Mouse (Mus musculus) thymus, adult 2 months (tissue): ENCODE data around the gene Cdk18. TPM values are rescaled to one million over a fixed set of nuclear protein-coding genes. Genes with fewer than 3 reads are reported as not detected.

Experiments
- DNase-seq: peaks from one replicate; pipeline ENCODE4 v3.0.0; 2021
- H3K27ac ChIP-seq: fragments of 200-500 bp; 2 replicates; pipeline ENCODE4 v1.5.1; 2012; ENCODE audit warnings: low read length, control low read depth; ENCODE audit not compliant: control insufficient read depth, insufficient read depth
- H3K27me3 ChIP-seq: fragments of 200-500 bp; 2 replicates; pipeline ENCODE4 v1.6.1; 2012; ENCODE audit warnings: mild to moderate bottlenecking, low read length, moderate library complexity, mixed read lengths; ENCODE audit not compliant: control insufficient read depth, insufficient read depth
- H3K36me3 ChIP-seq: fragments of 200-500 bp; 2 replicates; pipeline ENCODE4 v1.6.1; 2012; ENCODE audit warnings: mild to moderate bottlenecking, low read length, moderate library complexity; ENCODE audit not compliant: control insufficient read depth, insufficient read depth
- H3K4me1 ChIP-seq: fragments of 200-500 bp; replicated peaks from 2 replicates; pipeline ENCODE4 v1.6.1; 2012; ENCODE audit warnings: low read length; ENCODE audit not compliant: control insufficient read depth, insufficient read depth
- H3K4me3 ChIP-seq: fragments of 200-500 bp; 2 replicates; pipeline ENCODE4 v1.5.1; 2012; ENCODE audit warnings: mild to moderate bottlenecking, low read length, control low read depth, moderate library complexity; ENCODE audit not compliant: control insufficient read depth, insufficient read depth
- CTCF ChIP-seq: fragments of 200-500 bp; IDR thresholded peaks from 2 replicates; pipeline ENCODE4 v1.5.1; 2012; ENCODE audit warnings: mild to moderate bottlenecking, control low read depth, low read length, moderate library complexity, borderline replicate concordance; ENCODE audit not compliant: control insufficient read depth, poor library complexity, insufficient read depth; ENCODE audit errors: extremely low read depth
- POLR2A ChIP-seq: fragments of 200-500 bp; IDR thresholded peaks from 2 replicates; pipeline ENCODE4 v1.6.1; 2012; ENCODE audit warnings: mild to moderate bottlenecking, low read length, control low read depth, moderate library complexity; ENCODE audit not compliant: control insufficient read depth, poor library complexity, insufficient read depth; ENCODE audit errors: extremely low read depth
- WGBS: fragments of 180-500 bp; shearing (Covaris S2); methylation state at CpG from one replicate; pipeline ENCODE4 v1.1.7; 2018; 5-methylcytosine and 5-hydroxymethylcytosine counted together
- polyA plus RNA-seq: library from polyadenylated mRNA; depleted of rRNA; stranded (reverse); fragments of >200 nt; gene quantifications from 2 replicates; pipeline ENCODE4 v1.2.3, GENCODE M21; 2012

Gene Cdk18
- polyA plus RNA-seq, 1 experiment = 8.6 TPM

DNA sequence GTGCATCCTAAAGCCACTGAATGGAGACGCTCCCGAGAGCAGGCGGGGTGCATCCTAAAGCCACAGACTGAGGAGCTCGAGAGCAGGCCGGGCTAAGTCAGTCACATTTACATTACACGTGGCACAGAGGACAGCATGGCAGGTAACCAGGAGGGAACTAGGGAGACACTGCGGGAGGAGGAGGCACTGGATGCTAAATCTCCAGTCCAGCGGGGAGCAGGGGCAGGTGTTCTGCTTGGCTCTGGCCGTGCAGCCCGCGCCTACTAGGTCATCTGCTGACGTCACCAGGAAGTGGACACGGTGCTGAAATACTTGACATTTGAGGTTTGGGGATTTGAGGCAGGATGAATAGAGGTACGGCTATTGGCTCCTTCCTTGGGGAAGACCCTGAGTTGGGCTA lies 35.1 kb downstream of the Cdk18 start:
- WGBS = 93% methylated on average over 14 of the region's 14 CpGs
- H3K27ac ChIP-seq = no peak overlapping the region
- no peak for DNase-seq
- no peaks in the 10 kb centered on the region for H3K27me3 ChIP-seq
- H3K4me1 ChIP-seq = peaks cover 37% of the 10 kb centered on the region
- TF ChIP-seq CTCF (no peak), POLR2A (no peak)
- no peak overlapping the region for H3K4me3 ChIP-seq
- no peaks in the 10 kb centered on the region for H3K36me3 ChIP-seq

- no peak for TF ChIP-seq POLR2A
- TF ChIP-seq CTCF = no peak
- Histone ChIP-seq H3K4me1 (peaks cover 46% of the 10 kb centered on the region), H3K27me3 (no peaks in the 10 kb centered on the region), H3K27ac (peak overlapping the region; percentile 87), H3K36me3 (no peaks in the 10 kb centered on the region), H3K4me3 (no peak overlapping the region)
- 23% methylated on average over 6 of the region's 6 CpGs for WGBS
- peak; percentile 64 for DNase-seq
These were observed 37.4 kb downstream of the Cdk18 start for GRCm38 (mm10) chr1:132101953-132102697.

- WGBS = 33% methylated on average over 4 of the region's 4 CpGs
- no peak overlapping the region for H3K27ac ChIP-seq
- no peaks in the 10 kb centered on the region for H3K27me3 ChIP-seq
- DNase-seq = no peak
- peaks cover 59% of the 10 kb centered on the region for H3K4me1 ChIP-seq
- no peak overlapping the region for H3K4me3 ChIP-seq
- TF ChIP-seq POLR2A (no peak), CTCF (no peak)
- H3K36me3 ChIP-seq = no peaks in the 10 kb centered on the region
These were observed 39.7 kb downstream of the Cdk18 start for GRCm38 (mm10) chr1:132099775-132100174.

DNA sequence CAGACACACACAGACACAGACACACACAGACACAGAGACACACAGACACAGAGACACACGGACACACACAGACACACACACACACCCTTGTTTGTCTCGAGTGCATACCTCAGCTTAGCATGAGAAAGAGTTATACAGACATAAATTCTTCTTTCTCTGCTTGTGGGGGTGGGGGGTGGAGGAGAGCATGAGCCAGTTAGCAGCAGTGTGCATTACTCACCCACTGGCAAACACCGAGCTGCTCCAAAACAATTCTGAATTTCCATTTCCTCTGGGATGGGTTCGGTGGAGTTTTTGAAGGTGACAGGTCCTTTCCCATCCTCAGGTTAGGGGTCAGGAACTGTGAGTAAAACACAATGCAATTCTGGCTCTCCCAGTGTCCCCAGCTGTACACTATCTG lies 40.5 kb downstream of the Cdk18 start:
- H3K36me3 ChIP-seq = no peaks in the 10 kb centered on the region
- H3K4me1 ChIP-seq = peaks cover 51% of the 10 kb centered on the region
- no peak overlapping the region for H3K27ac ChIP-seq
- TF ChIP-seq POLR2A = no peak
- TF ChIP-seq CTCF = no peak
- H3K27me3 ChIP-seq = no peaks in the 10 kb centered on the region
- no peak overlapping the region for H3K4me3 ChIP-seq
- WGBS = 64% methylated on average over 4 of the region's 4 CpGs
- DNase-seq = no peak

DNA sequence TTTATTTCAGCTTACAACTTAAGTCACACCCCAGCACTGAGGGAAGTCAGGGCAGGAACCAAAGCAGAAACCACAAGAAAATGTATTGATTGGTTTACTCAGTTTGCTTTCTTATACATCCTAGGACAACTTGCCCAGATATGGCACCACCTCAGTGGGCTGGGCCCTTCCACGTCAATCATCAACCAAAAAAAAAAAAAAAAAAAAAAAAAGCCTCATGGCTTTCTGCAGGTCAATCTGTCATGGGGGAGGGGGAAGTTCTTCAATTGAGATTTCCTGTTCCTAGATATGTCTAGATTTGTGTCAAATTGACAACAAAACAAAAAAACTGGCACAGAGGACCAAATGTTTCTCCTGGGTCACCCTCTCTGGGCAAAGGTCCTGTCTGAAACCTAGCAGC lies 41.4 kb downstream of the Cdk18 start:
- Histone ChIP-seq H3K4me3 (no peak overlapping the region), H3K4me1 (peaks cover 46% of the 10 kb centered on the region), H3K27me3 (no peaks in the 10 kb centered on the region), H3K36me3 (no peaks in the 10 kb centered on the region), H3K27ac (no peak overlapping the region)
- no peak for TF ChIP-seq POLR2A
- no peak for TF ChIP-seq CTCF
- 33% methylated on average over 1 of the region's 1 CpGs for WGBS
- no peak for DNase-seq

DNA sequence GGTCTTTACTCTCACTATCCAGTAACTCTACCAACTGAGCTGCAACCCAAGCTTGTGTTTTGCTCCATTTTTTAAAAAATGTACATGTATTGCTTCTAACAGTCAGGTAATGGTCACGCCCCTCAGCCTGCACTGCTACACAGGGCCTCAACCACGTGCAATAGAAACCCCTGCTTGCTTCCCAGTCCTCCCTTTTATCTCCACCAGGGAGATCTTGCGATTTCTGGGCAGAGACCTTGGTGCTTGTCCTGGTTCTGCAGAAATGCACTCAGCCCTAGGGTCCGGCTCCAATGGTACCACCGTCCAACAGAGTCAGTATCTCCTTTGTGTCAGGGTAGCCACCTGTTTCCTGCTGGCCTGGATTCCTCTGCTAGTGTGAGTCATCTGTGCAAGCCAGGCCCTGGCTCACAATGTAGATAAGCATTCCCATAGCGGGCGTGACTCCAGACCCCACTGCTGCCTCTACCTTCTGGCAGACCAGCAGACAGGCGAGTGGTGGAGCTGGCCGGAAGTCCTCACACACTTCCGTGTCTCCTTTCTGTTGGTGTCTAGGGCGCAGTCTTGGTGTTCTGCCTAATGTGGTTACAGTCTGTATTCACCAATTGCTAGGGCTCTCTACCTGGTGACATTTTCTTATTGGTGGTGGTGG lies 44.0 kb downstream of the Cdk18 start:
- Histone ChIP-seq H3K27me3 (no peaks in the 10 kb centered on the region), H3K4me3 (no peak overlapping the region), H3K36me3 (no peaks in the 10 kb centered on the region), H3K4me1 (peaks cover 33% of the 10 kb centered on the region), H3K27ac (peak overlapping the region; percentile 54; the same call in 1 of the 2 replicates)
- WGBS = 32% methylated on average over 11 of the region's 11 CpGs
- peak; percentile 35 for DNase-seq
- no peak for TF ChIP-seq CTCF
- no peak for TF ChIP-seq POLR2A
